Mouse (Mus musculus): ENCODE results near the gene Nell1. TPM values are rescaled to one million over a fixed set of nuclear protein-coding genes. Genes with fewer than 3 reads are reported as not detected.

Nell1 gene
- polyA plus RNA-seq, 1 experiment from 2014 or later, result 1.8 TPM

Other genes with a start within 250 kb of the Nell1 start
- gene Htatip2, start 215.7 kb upstream of the Nell1 start, polyA plus RNA-seq (2014; fragmentation: Nextera tagmentation; extraction: Ambion mirVana), result 4.4 and 5.6 TPM in 2 replicates
- gene Prmt3, start 196.5 kb upstream of the Nell1 start, polyA plus RNA-seq (2014; fragmentation: Nextera tagmentation; extraction: Ambion mirVana), result 63.1 and 63.8 TPM in 2 replicates
- gene Slc6a5, start 64.7 kb upstream of the Nell1 start, polyA plus RNA-seq (2014; fragmentation: Nextera tagmentation; extraction: Ambion mirVana), result 0.06 and 0.15 TPM in 2 replicates

Data from embryonic facial prominence, embryonic 11.5 days (tissue).